8 mouse cellular contexts compared by ENCODE assay signal in genomic region chr11:98203931-98204421, GRCm38 (mm10). TPM values are rescaled to one million over a fixed set of nuclear protein-coding genes. Genes with fewer than 3 reads are reported as not detected.
DNase-seq lines count a peak whose midpoint lies in the region; ATAC-seq and TF ChIP-seq lines count a peak whose summit lies in the region.

No protein-coding gene starts in this region.

- H3K4me1 ChIP-seq in bone marrow macrophage, adult 2 months (ENCODE audit: control insufficient read depth, insufficient read depth, low read length) = peaks cover 18% of the 10 kb centered on the region
- peaks cover 3% of the 10 kb centered on the region for H3K4me1 ChIP-seq in heart, adult 2 months (ENCODE audit: control insufficient read depth, insufficient read depth, low read length)
- peaks cover 3% of the 10 kb centered on the region; the same call in 1 of the 2 replicates for H3K4me1 ChIP-seq in kidney, adult 2 months (ENCODE audit: control insufficient read depth, insufficient read depth, low read length)
- peaks cover 5% of the 10 kb centered on the region for H3K4me1 ChIP-seq in lung, embryonic 16.5 days (replicated peaks; ENCODE audit: control insufficient read depth, insufficient read depth, low read length)

- TF ChIP-seq CTCF in bone marrow macrophage, adult 2 months (IDR thresholded peaks at IDR 0.05; ENCODE audit: low read depth, low read length) = no peak
- TF ChIP-seq CTCF in heart, adult 2 months (IDR thresholded peaks at IDR 0.05) = no peak
- TF ChIP-seq CTCF in kidney, adult 2 months (conservative IDR thresholded peaks at IDR 0.05; ENCODE audit: insufficient read depth, insufficient read length, low read depth, low read length) = no peak

- H3K9me3 ChIP-seq in lung, embryonic 16.5 days (ENCODE audit: control insufficient read depth, low read length) = no peaks in the 10 kb centered on the region

- H3K4me2 ChIP-seq in lung, embryonic 16.5 days (ENCODE audit: low read depth, low read length) = peak overlapping the region; percentile 85

- no peaks in the 10 kb centered on the region; the same call in 1 of the 2 replicates for H3K79me2 ChIP-seq in heart, adult 2 months (replicated peaks; ENCODE audit: control insufficient read depth, insufficient read depth, low read length)

- TF ChIP-seq EP300 in heart, adult 2 months (IDR thresholded peaks at IDR 0.05; ENCODE audit: insufficient read depth, low read depth, low read length) = no peak

- WGBS in heart, adult 2 months = 1% methylated on average over 16 of the region's 16 CpGs
- under 1% methylated on average over 16 of the region's 16 CpGs for WGBS in kidney, adult 2 months
- WGBS in lung, embryonic 16.5 days = under 1% methylated on average over 16 of the region's 16 CpGs

- no peak for ATAC-seq in lung, embryonic 16.5 days (ENCODE audit: low read depth)

- H3K27ac ChIP-seq in bone marrow macrophage, adult 2 months (ENCODE audit: insufficient read depth, low read depth, low read length) = peak overlapping the region; percentile 57
- H3K27ac ChIP-seq in heart, adult 2 months = peak overlapping the region; percentile 99
- peak overlapping the region; percentile 95 for H3K27ac ChIP-seq in kidney, adult 2 months (ENCODE audit: insufficient read depth, low read depth, low read length)
- peak overlapping the region; percentile 100 for H3K27ac ChIP-seq in lung, embryonic 16.5 days (ENCODE audit: low read length)

- peak overlapping the region; percentile 98 for H3K9ac ChIP-seq in heart, adult 2 months (ENCODE audit: low read depth, low read length)
- peak overlapping the region; percentile 99 for H3K9ac ChIP-seq in lung, embryonic 16.5 days (ENCODE audit: low read length)

- H3K36me3 ChIP-seq in heart, adult 2 months (ENCODE audit: control insufficient read depth, insufficient read depth, low read length) = peaks cover 15% of the 10 kb centered on the region
- H3K36me3 ChIP-seq in kidney, adult 2 months (ENCODE audit: control insufficient read depth, insufficient read depth, low read length) = peaks cover under 1% of the 10 kb centered on the region; the same call in 1 of the 2 replicates
- peaks cover 4% of the 10 kb centered on the region for H3K36me3 ChIP-seq in lung, embryonic 16.5 days (ENCODE audit: control insufficient read depth, insufficient read depth, low read length)

- TF ChIP-seq POLR2A in bone marrow macrophage, adult 2 months (IDR thresholded peaks at IDR 0.05; ENCODE audit: borderline replicate concordance, low read depth, low read length) = no peak
- no peak for TF ChIP-seq POLR2A in heart, adult 2 months (IDR thresholded peaks at IDR 0.05; ENCODE audit: insufficient read depth, low read depth, low read length)
- TF ChIP-seq POLR2A in kidney, adult 2 months (IDR thresholded peaks at IDR 0.05; ENCODE audit: low read depth, low read length) = no peak

- H3K4me3 ChIP-seq in bone marrow macrophage, adult 2 months (ENCODE audit: insufficient read depth, low read length) = peak overlapping the region; percentile 76
- H3K4me3 ChIP-seq in heart, adult 2 months = peak overlapping the region; percentile 88
- peak overlapping the region; percentile 100 for H3K4me3 ChIP-seq in kidney, adult 2 months (ENCODE audit: insufficient read depth, low read depth, low read length)
- peak overlapping the region; percentile 90 for H3K4me3 ChIP-seq in lung, embryonic 16.5 days (ENCODE audit: low read length)

- no peaks in the 10 kb centered on the region for H3K27me3 ChIP-seq in heart, adult 2 months (ENCODE audit: control insufficient read depth, insufficient read depth, low read length)
- H3K27me3 ChIP-seq in kidney, adult 2 months (replicated peaks; ENCODE audit: control insufficient read depth, insufficient read depth, low read length) = no peaks in the 10 kb centered on the region
- no peaks in the 10 kb centered on the region for H3K27me3 ChIP-seq in lung, embryonic 16.5 days (ENCODE audit: control insufficient read depth, insufficient read depth, low read depth, low read length)

- intact Hi-C loops in heart, adult 2 months (cut with DNase I) = loop anchor here (5.0 kb wide), 1 partner anchor 177 kb away; the partner anchor contains the start of gene Rpl19

- peak; percentile 19 to 32 for DNase-seq in cerebellum, postnatal 10 days
- no peak for DNase-seq in cerebellum, adult 8-10 months
- peak; percentile 29 to 51 for DNase-seq in heart, adult 2 months
- peak; percentile 32 for DNase-seq in kidney, adult 2 months
- peak; percentile 11 for DNase-seq in skeletal muscle tissue, adult 2 months (ENCODE audit: low read depth, low spot score)
- no peak for DNase-seq in right cerebral cortex, postnatal 14 days

RNA-seq across cellular contexts. Expression of gene Cdk12, which starts 1.1 kb away (rescaled TPM):
- 26.5 and 29.6 TPM in 2 replicates for polyA plus RNA-seq in bone marrow macrophage, adult 2 months (2012; ENCODE audit: insufficient read depth, insufficient read length, missing spikeins)
- total RNA-seq in heart, adult 2 months (2021) = 10 to 100 TPM; 20.6 to 21.2 TPM
- polyA plus RNA-seq in heart, adult 2 months (2012; rRNA removed) = 7.5 and 12.7 TPM in 2 replicates
- 11.4 and 12.0 TPM in 2 replicates for polyA plus RNA-seq in kidney, adult 2 months (2012; rRNA removed)
- polyA plus RNA-seq in lung, embryonic 16.5 days (2015; fragmentation: Nextera tagmentation; extraction: Ambion mirVana) = 8.5 and 8.8 TPM in 2 replicates

RNA-seq across cellular contexts. Expression of gene Med1, which starts 10.9 kb away (rescaled TPM):
- 32.5 and 32.7 TPM in 2 replicates for polyA plus RNA-seq in bone marrow macrophage, adult 2 months (2012; ENCODE audit: insufficient read depth, insufficient read length, missing spikeins)
- 10 to 100 TPM; 38.6 to 43.5 TPM for total RNA-seq in heart, adult 2 months (2021)
- 14.0 and 26.0 TPM in 2 replicates for polyA plus RNA-seq in heart, adult 2 months (2012; rRNA removed)
- polyA plus RNA-seq in kidney, adult 2 months (2012; rRNA removed) = 11.8 and 13.0 TPM in 2 replicates
- polyA plus RNA-seq in lung, embryonic 16.5 days (2015; fragmentation: Nextera tagmentation; extraction: Ambion mirVana) = 58.1 and 59.2 TPM in 2 replicates

RNA-seq across cellular contexts. Expression of gene Fbxl20, which starts 53.8 kb away (rescaled TPM):
- polyA plus RNA-seq in bone marrow macrophage, adult 2 months (2012; ENCODE audit: insufficient read depth, insufficient read length, missing spikeins) = 50.6 and 54.7 TPM in 2 replicates
- total RNA-seq in heart, adult 2 months (2021) = 10 to 100 TPM; 14.3 to 14.4 TPM
- polyA plus RNA-seq in heart, adult 2 months (2012; rRNA removed) = 10.7 and 16.0 TPM in 2 replicates
- 15.3 and 17.4 TPM in 2 replicates for polyA plus RNA-seq in kidney, adult 2 months (2012; rRNA removed)
- 13.9 and 17.0 TPM in 2 replicates for polyA plus RNA-seq in lung, embryonic 16.5 days (2015; fragmentation: Nextera tagmentation; extraction: Ambion mirVana)

Comparison
In these comparisons a context has a peak if more than half of its experiments do, and no peak if none do; other contexts are left out.
1. DNase-seq: peak in cerebellum, postnatal 10 days (2 of 2), heart, adult 2 months (2 of 2), kidney, adult 2 months (single experiment) and skeletal muscle tissue, adult 2 months (single experiment); none in cerebellum, adult 8-10 months (single experiment) and right cerebral cortex, postnatal 14 days (single experiment).
2. Peak in every context shown above with its lines, with median percentiles within 50 percentile points of each other: H3K27ac ChIP-seq and H3K4me3 ChIP-seq.